ENCODE assay signal across 34 mouse cellular contexts in genomic region chr15:91178656-91179314, GRCm38 (mm10). TPM values are rescaled to one million over a fixed set of nuclear protein-coding genes. Genes with fewer than 3 reads are reported as not detected.
A peak's percentile ranks its signal among the peaks of the same experiment; 100 is the strongest.
DNase-seq lines count a peak whose midpoint lies in the region; ATAC-seq and TF ChIP-seq lines count a peak whose summit lies in the region.
"Had no signal": no experiment of that assay in that cellular context is flagged by ENCODE, and none has a peak within 500 bp of the region (broad histone marks: within the 10 kb centered on the region; RNA-seq: fewer than 3 reads in every experiment).

No protein-coding gene starts in this region.

- no peak overlapping the region for H3K9ac ChIP-seq in liver, adult 2 months (ENCODE audit: low read depth, low read length)
- H3K9ac ChIP-seq: heart, embryonic 13.5 days; kidney, embryonic 15.5 days; lung, embryonic 15.5 days; neural tube, embryonic 12.5 days had no signal

- H3K4me1 ChIP-seq in liver, adult 2 months (ENCODE audit: control insufficient read depth, insufficient read depth, low read length), result peaks cover 10% of the 10 kb centered on the region
- H3K4me1 ChIP-seq: heart, embryonic 13.5 days; kidney, embryonic 15.5 days; lung, embryonic 15.5 days; neural tube, embryonic 12.5 days had no signal

- ATAC-seq in granulocyte monocyte progenitor cell, adult 5-6 weeks (replicated peaks; ENCODE audit: poor library complexity, severe bottlenecking), result peak; percentile 93
- ATAC-seq in monocyte, adult 5-6 weeks (replicated peaks; ENCODE audit: insufficient number of reproducible peaks, low FRiP score, low TSS enrichment, poor library complexity, severe bottlenecking), result peak; percentile 74; the same call in 1 of the 2 replicates
- ATAC-seq: forebrain, embryonic 16.5 days; hindbrain, embryonic 16.5 days; midbrain, embryonic 16.5 days had no signal

- H3K79me2 ChIP-seq in liver, adult 2 months (ENCODE audit: control insufficient read depth, insufficient read depth, low read length), result no peaks in the 10 kb centered on the region; the same call in 1 of the 2 replicates

- no peak overlapping the region for H3K4me3 ChIP-seq in liver, adult 2 months (ENCODE audit: insufficient read depth, low read depth, low read length)
- H3K4me3 ChIP-seq: erythroblast, embryonic 14.5 days; gastrocnemius, adult 2 months; heart, embryonic 13.5 days; hindbrain, embryonic 10.5 days; kidney, embryonic 15.5 days; layer of hippocampus, adult 2 months; lung, embryonic 15.5 days; myocyte; neural tube, embryonic 12.5 days had no signal

- H3K27ac ChIP-seq in liver, adult 2 months (replicated peaks; ENCODE audit: insufficient read depth, low read depth, low read length), result peak overlapping the region; percentile 47
- H3K27ac ChIP-seq: gastrocnemius, adult 2 months; heart, embryonic 13.5 days; hindbrain, embryonic 10.5 days; kidney, embryonic 15.5 days; layer of hippocampus, adult 2 months; lung, embryonic 15.5 days; neural tube, embryonic 12.5 days had no signal

- TF ChIP-seq POLR2A in liver, adult 2 months (IDR thresholded peaks at IDR 0.05; ENCODE audit: extremely low read depth, insufficient read depth, low read length), result no peak

- no peaks in the 10 kb centered on the region for H3K36me3 ChIP-seq in liver, adult 2 months (ENCODE audit: control insufficient read depth, insufficient read depth, low read length)
- H3K36me3 ChIP-seq: G1E; heart, embryonic 13.5 days; kidney, embryonic 15.5 days; lung, embryonic 15.5 days; neural tube, embryonic 12.5 days had no signal

- TF ChIP-seq CTCF in liver, adult 2 months (IDR thresholded peaks at IDR 0.05; ENCODE audit: low read depth, low read length), result no peak

- 22% methylated on average over 9 of the region's 9 CpGs for WGBS in liver, adult 2 months

- DNase-seq in liver, adult 2 months (ENCODE audit: extremely low read depth, low read depth, low spot score), result peak; percentile 84
- DNase-seq in liver, result no peak
- DNase-seq in lung, postnatal 25 days (ENCODE audit: low spot score), result peak; percentile 29
- DNase-seq in lung, adult 18-20 months, result no peak
- no peak for DNase-seq in retina, postnatal 1 day
- no peak for DNase-seq in cerebellum, postnatal 4 days (ENCODE audit: low spot score in 2 of 2)
- DNase-seq: adrenal gland, postnatal 10 days; cerebellum, adult 11-12 months; cerebellum, adult 9-11 months; gastrocnemius, adult 2 months; gastrocnemius, postnatal 36 days; heart, postnatal 10 days; kidney, adult 18-20 months; kidney, postnatal 36 days; left cerebral cortex, postnatal 4 days; thymus, adult 2 months; thymus, postnatal 4 days had no signal

- no peaks in the 10 kb centered on the region for H3K27me3 ChIP-seq in liver, adult 2 months (ENCODE audit: control insufficient read depth, insufficient read depth, low read length)
- H3K27me3 ChIP-seq: heart, embryonic 13.5 days; kidney, embryonic 15.5 days; lung, embryonic 15.5 days; neural tube, embryonic 12.5 days had no signal

RNA-seq across cellular contexts. Expression of gene Abcd2, which starts 12.8 kb away (rescaled TPM):
- total RNA-seq in liver, adult 2 months (2014; rRNA removed), result 42.0 and 54.2 TPM in 2 replicates
- 5.6 and 7.0 TPM in 2 replicates for polyA plus RNA-seq in liver, adult 2 months (2012; rRNA removed)
- total RNA-seq in granulocyte monocyte progenitor cell, adult 5-6 weeks (2014; fragmentation: Nextera tagmentation), result 29.6 and 42.3 TPM in 2 replicates
- 45.2 and 58.2 TPM in 2 replicates for total RNA-seq in granulocyte monocyte progenitor cell, adult 5-6 weeks (2017)
- total RNA-seq in monocyte, adult 5-6 weeks (2017), result 23.4 to 36.4 TPM (median 32.9 TPM) in 3 replicates
- total RNA-seq: G1E had no signal
- polyA plus RNA-seq: erythroblast, embryonic 14.5 days; G1E had no signal

RNA-seq across cellular contexts. Expression of gene CN725425, which starts 20.5 kb away (rescaled TPM):
- not detected in 2 replicates for total RNA-seq in liver, adult 2 months (2014; rRNA removed)
- polyA plus RNA-seq in liver, adult 2 months (2012; rRNA removed), result not detected in 2 replicates
- not detected in 2 replicates for total RNA-seq in granulocyte monocyte progenitor cell, adult 5-6 weeks (2014; fragmentation: Nextera tagmentation)
- not detected in 2 replicates for total RNA-seq in granulocyte monocyte progenitor cell, adult 5-6 weeks (2017)
- total RNA-seq in monocyte, adult 5-6 weeks (2017), result not detected in 3 replicates
- total RNA-seq: adrenal gland, postnatal 10 days; G1E; gastrocnemius, adult 2 months; gastrocnemius, postnatal 36 days; heart, postnatal 10 days; left cerebral cortex, postnatal 4 days; megakaryocyte-erythroid progenitor cell, adult 5-6 weeks had no signal
- polyA plus RNA-seq: embryonic facial prominence, embryonic 14.5 days; erythroblast, embryonic 14.5 days; forebrain, embryonic 16.5 days; G1E; heart, embryonic 13.5 days; hindbrain, embryonic 10.5 days; hindbrain, embryonic 16.5 days; limb, embryonic 14.5 days; lung, embryonic 15.5 days; midbrain, embryonic 16.5 days; myocyte; neural tube, embryonic 12.5 days; thymus, adult 2 months had no signal

Comparison
In these comparisons a context has a peak if more than half of its experiments do, and no peak if none do; other contexts are left out.
1. DNase-seq: peak in liver, adult 2 months (single experiment) and lung, postnatal 25 days (single experiment); none in liver (single experiment), lung, adult 18-20 months (0 of 2), retina, postnatal 1 day (single experiment) and cerebellum, postnatal 4 days (0 of 2).